Mouse (Mus musculus) small intestine, adult 2 months (tissue): ENCODE measurements around the gene Sucla2.

Source experiments
- CTCF ChIP-seq: fragments of 200-500 bp; IDR thresholded peaks from 2 replicates; pipeline ENCODE4 v1.5.1; 2012; ENCODE audit warnings: low read depth, mild to moderate bottlenecking, control low read depth, inconsistent platforms, low read length, moderate library complexity, mixed read lengths; ENCODE audit not compliant: insufficient replicate concordance, insufficient read length; ENCODE audit errors: extremely low read depth
- POLR2A ChIP-seq: fragments of 200-500 bp; IDR thresholded peaks from 2 replicates; pipeline ENCODE4 v1.6.1; 2012; ENCODE audit warnings: low read depth, mild to moderate bottlenecking, control low read depth, inconsistent platforms, low read length, moderate library complexity

DNA sequence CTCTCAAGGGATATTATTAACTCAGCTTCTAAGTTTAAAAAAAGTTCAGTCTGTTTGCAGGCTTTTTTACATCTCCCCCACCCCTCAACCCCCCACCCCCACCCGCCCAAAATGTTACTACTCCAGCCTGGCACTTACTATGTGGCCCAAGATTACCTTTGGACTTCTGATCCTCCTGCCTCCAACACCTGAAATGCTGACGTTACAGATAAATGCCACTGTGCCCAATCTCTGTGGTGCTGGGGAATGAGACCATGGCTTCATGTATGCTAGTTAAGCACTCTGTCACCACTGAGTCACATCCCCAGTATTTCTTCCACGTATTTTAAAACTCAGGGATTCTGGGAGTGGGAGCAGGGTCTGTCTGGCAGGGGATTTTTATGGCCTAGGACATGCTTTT is 25.2 kb downstream of the Sucla2 start:
- TF ChIP-seq CTCF (no peak), POLR2A (no peak)
